Mouse (Mus musculus): ENCODE data around the gene Mettl23. TPM values are rescaled to one million over a fixed set of nuclear protein-coding genes. Genes with fewer than 3 reads are reported as not detected.
"Not testable (repeated sequence)": the region's sequence is repeated elsewhere in the genome, so short reads cannot be mapped to it uniquely, and the experiment has no call there.

Gene Mettl23
- polyA plus RNA-seq, 1 experiment from 2014 or later, result 22.6 TPM

GRCm38 (mm10) chr11:116842531-116843260 lies 382 bp upstream of the Mettl23 start:
- no peak for TF ChIP-seq CTCF (IDR thresholded peaks at IDR 0.05)
- in situ Hi-C loops (cut with MboI; ENCODE audit: low pct_unique_long_range_greater_than_20kb), result no loop called here
- ATAC-seq (peak; percentile 36), DNase-seq (ENCODE audit: low read depth, low spot score) (no peak)
- no peaks in the 10 kb centered on the region for H3K27me3 ChIP-seq
- POLR2A ChIA-PET, result interaction anchor here (0.5 to 3.0 kb wide), 10 partner anchors 10 to 227 kb away, joined by 3 to 20 read pairs (median 4); partner anchors contain the start of genes Mfsd11, Mxra7, Srsf2 and St6galnac1
- CTCF ChIA-PET, result interaction anchor here (1.1 to 1.3 kb wide), 4 partner anchors 14 to 199 kb away, joined by 3 to 4 read pairs (median 3); no protein-coding TSS in a partner anchor

- in situ Hi-C loops (cut with MboI; ENCODE audit: low pct_unique_long_range_greater_than_20kb), result no loop called here
- ChIA-PET CTCF (no interaction called here), POLR2A (no interaction called here)
- H3K27me3 ChIP-seq, result no peaks in the 10 kb centered on the region
- TF ChIP-seq CTCF (IDR thresholded peaks at IDR 0.05), result no peak
- no peak for ATAC-seq
- no peak for DNase-seq (ENCODE audit: low read depth, low spot score)
Measured at GRCm38 (mm10) chr11:116846593-116847181, 3.6 kb downstream of the Mettl23 start.

GRCm38 (mm10) chr11:116847187-116848085 lies 4.4 kb downstream of the Mettl23 start:
- DNase-seq (ENCODE audit: low read depth, low spot score) (no peak), ATAC-seq (no peak)
- H3K27me3 ChIP-seq, result no peaks in the 10 kb centered on the region
- ChIA-PET POLR2A (interaction anchor here (0.8 kb wide), 1 partner anchor 21 kb away, joined by 4 read pairs; no protein-coding TSS in a partner anchor), CTCF (interaction anchor here (1.2 kb wide), 1 partner anchor 218 kb away, joined by 3 read pairs; no protein-coding TSS in a partner anchor)
- in situ Hi-C loops (cut with MboI; ENCODE audit: low pct_unique_long_range_greater_than_20kb), result no loop called here
- TF ChIP-seq CTCF (IDR thresholded peaks at IDR 0.05), result no peak

GRCm38 (mm10) chr11:116848086-116848876 lies 5.2 kb downstream of the Mettl23 start:
- DNase-seq (ENCODE audit: low read depth, low spot score), result no peak
- H3K27me3 ChIP-seq, result no peaks in the 10 kb centered on the region
- in situ Hi-C loops (cut with MboI; ENCODE audit: low pct_unique_long_range_greater_than_20kb), result no loop called here
- no peak for ATAC-seq
- no peak for TF ChIP-seq CTCF (IDR thresholded peaks at IDR 0.05)
- ChIA-PET POLR2A (interaction anchor here (0.9 kb wide), 1 partner anchor 9 kb away, joined by 3 read pairs; no protein-coding TSS in a partner anchor), CTCF (interaction anchor here (1.2 kb wide), 1 partner anchor 219 kb away, joined by 3 read pairs; no protein-coding TSS in a partner anchor)

- in situ Hi-C loops (cut with MboI; ENCODE audit: low pct_unique_long_range_greater_than_20kb); CTCF ChIA-PET; ATAC-seq; DNase-seq (ENCODE audit: low read depth, low spot score); H3K27me3 ChIP-seq: not testable (repeated sequence)
- POLR2A ChIA-PET, result interaction anchor here (0.9 kb wide), 1 partner anchor 10 kb away, joined by 3 read pairs; no protein-coding TSS in a partner anchor
Measured at GRCm38 (mm10) chr11:116848877-116849178, 5.8 kb downstream of the Mettl23 start.

- DNase-seq (ENCODE audit: low read depth, low spot score) (no peak), ATAC-seq (no peak)
- ChIA-PET POLR2A (no interaction called here), CTCF (no interaction called here)
- no peaks in the 10 kb centered on the region for H3K27me3 ChIP-seq
- no peak for TF ChIP-seq CTCF (IDR thresholded peaks at IDR 0.05)
- in situ Hi-C loops (cut with MboI; ENCODE audit: low pct_unique_long_range_greater_than_20kb), result no loop called here
Measured at GRCm38 (mm10) chr11:116849587-116849986, 6.5 kb downstream of the Mettl23 start.

- TF ChIP-seq CTCF (IDR thresholded peaks at IDR 0.05), result no peak
- ChIA-PET CTCF (no interaction called here), POLR2A (no interaction called here)
- no peak for DNase-seq (ENCODE audit: low read depth, low spot score)
- ATAC-seq, result no peak
- in situ Hi-C loops (cut with MboI; ENCODE audit: low pct_unique_long_range_greater_than_20kb), result no loop called here
- no peaks in the 10 kb centered on the region for H3K27me3 ChIP-seq
Measured at GRCm38 (mm10) chr11:116850085-116850484, 7.0 kb downstream of the Mettl23 start.

- in situ Hi-C loops (cut with MboI; ENCODE audit: low pct_unique_long_range_greater_than_20kb), result no loop called here
- TF ChIP-seq CTCF (IDR thresholded peaks at IDR 0.05), result no peak
- no peak for ATAC-seq
- POLR2A ChIA-PET, result interaction anchor here (0.7 to 2.5 kb wide), 4 partner anchors 8 to 269 kb away, joined by 3 to 13 read pairs (median 7); partner anchors contain the start of genes Jmjd6 and Mettl23
- H3K27me3 ChIP-seq, result no peaks in the 10 kb centered on the region
- CTCF ChIA-PET, result no interaction called here
- no peak for DNase-seq (ENCODE audit: low read depth, low spot score)
Measured at GRCm38 (mm10) chr11:116850833-116851477, 7.9 kb downstream of the Mettl23 start.

- ChIA-PET CTCF (no interaction called here), POLR2A (interaction anchor here (0.7 to 2.5 kb wide), 3 partner anchors 9 to 268 kb away, joined by 3 to 13 read pairs (median 4); partner anchors contain the start of genes Jmjd6 and Mettl23)
- in situ Hi-C loops (cut with MboI; ENCODE audit: low pct_unique_long_range_greater_than_20kb), result no loop called here
- ATAC-seq (no peak), DNase-seq (ENCODE audit: low read depth, low spot score) (no peak)
- no peaks in the 10 kb centered on the region for H3K27me3 ChIP-seq
- TF ChIP-seq CTCF (IDR thresholded peaks at IDR 0.05), result no peak
Measured at GRCm38 (mm10) chr11:116851576-116852290, 8.7 kb downstream of the Mettl23 start.
